Mouse (Mus musculus) olfactory bulb, adult 2 months (tissue): Measurements from ENCODE around the gene Utp14a. TPM values are rescaled to one million over a fixed set of nuclear protein-coding genes. Genes with fewer than 3 reads are reported as not detected.
A peak's percentile ranks its signal among the peaks of the same experiment; 100 is the strongest.
"Not testable (repeated sequence)": the region's sequence is repeated elsewhere in the genome, so short reads cannot be mapped to it uniquely, and the experiment has no call there.

Experiments used
- H3K27ac ChIP-seq: fragments of 200-500 bp; 2 replicates; pipeline ENCODE4 v1.5.1; 2012; ENCODE audit warnings: low read depth, low read length; ENCODE audit not compliant: insufficient read depth
- H3K4me1 ChIP-seq: fragments of 200-500 bp; 2 replicates; pipeline ENCODE4 v1.6.1; 2012; ENCODE audit warnings: low read length; ENCODE audit not compliant: control insufficient read depth, insufficient read depth
- H3K4me3 ChIP-seq: fragments of 200-500 bp; 2 replicates; pipeline ENCODE4 v1.5.1; 2012; ENCODE audit warnings: mild to moderate bottlenecking, low read depth, low read length, moderate library complexity; ENCODE audit not compliant: insufficient read depth
- CTCF ChIP-seq: fragments of 200-500 bp; IDR thresholded peaks from 2 replicates; pipeline ENCODE4 v1.5.1; 2012; ENCODE audit warnings: low read depth, mild to moderate bottlenecking, low read length, moderate library complexity; ENCODE audit not compliant: insufficient read depth
- POLR2A ChIP-seq: fragments of 200-500 bp; IDR thresholded peaks from 2 replicates; pipeline ENCODE4 v1.6.1; 2012; ENCODE audit warnings: mild to moderate bottlenecking, low read depth, low read length, moderate library complexity; ENCODE audit not compliant: insufficient read depth
- WGBS: fragments of 180-500 bp; shearing (Covaris S2); methylation state at CpG from one replicate; pipeline ENCODE4 v1.1.7; 2018; 5-methylcytosine and 5-hydroxymethylcytosine counted together
- polyA plus RNA-seq: library from polyadenylated mRNA; stranded (reverse); fragments of >200 nt; gene quantifications from 2 replicates; pipeline ENCODE4 v1.2.4, GENCODE M21; 2012; ENCODE audit warnings: low replicate concordance; ENCODE audit not compliant: missing spikeins, insufficient read depth, insufficient read length

The Utp14a gene
- not detected in 2 replicates for polyA plus RNA-seq

DNA sequence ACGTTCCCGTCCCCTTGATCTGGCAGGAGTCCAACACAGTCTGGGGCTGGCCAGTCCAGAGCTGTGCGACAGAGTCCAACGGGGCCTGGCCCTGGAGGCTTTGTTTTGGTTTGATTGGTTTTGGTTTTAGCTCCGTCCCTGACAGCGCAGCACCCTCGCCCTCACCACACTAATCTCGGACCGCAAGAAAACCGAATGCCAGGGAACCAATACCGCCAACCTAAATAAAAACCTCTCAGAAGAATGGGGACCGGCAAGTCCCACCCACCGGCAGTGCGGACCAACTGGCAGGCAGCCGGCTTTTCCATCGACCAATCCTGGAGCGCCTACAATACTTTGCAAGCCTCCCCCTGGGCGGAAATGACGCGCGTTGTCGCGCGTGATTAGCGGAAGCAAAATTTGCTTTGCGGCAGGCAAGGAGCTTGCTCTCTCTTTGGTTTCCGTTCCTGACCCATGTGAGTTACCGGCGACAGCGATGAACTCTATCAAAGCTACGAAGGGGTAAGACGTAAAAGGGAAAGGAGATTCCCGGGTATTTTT, at the start of gene Utp14a:
Utp14a (plus strand) TSS at position 395 of the 540 bp plus-strand sequence.
- H3K4me1 ChIP-seq = peaks cover 2% of the 10 kb centered on the region; the same call in 1 of the 2 replicates
- peak within 1 kb of the TSS; percentile 85; the same call in 1 of the 2 replicates for H3K27ac ChIP-seq
- no peak for TF ChIP-seq CTCF
- peak; percentile 57 for TF ChIP-seq POLR2A
- WGBS = 16% methylated on average over 33 of the region's 33 CpGs
- peak within 1 kb of the TSS; percentile 91 for H3K4me3 ChIP-seq

DNA sequence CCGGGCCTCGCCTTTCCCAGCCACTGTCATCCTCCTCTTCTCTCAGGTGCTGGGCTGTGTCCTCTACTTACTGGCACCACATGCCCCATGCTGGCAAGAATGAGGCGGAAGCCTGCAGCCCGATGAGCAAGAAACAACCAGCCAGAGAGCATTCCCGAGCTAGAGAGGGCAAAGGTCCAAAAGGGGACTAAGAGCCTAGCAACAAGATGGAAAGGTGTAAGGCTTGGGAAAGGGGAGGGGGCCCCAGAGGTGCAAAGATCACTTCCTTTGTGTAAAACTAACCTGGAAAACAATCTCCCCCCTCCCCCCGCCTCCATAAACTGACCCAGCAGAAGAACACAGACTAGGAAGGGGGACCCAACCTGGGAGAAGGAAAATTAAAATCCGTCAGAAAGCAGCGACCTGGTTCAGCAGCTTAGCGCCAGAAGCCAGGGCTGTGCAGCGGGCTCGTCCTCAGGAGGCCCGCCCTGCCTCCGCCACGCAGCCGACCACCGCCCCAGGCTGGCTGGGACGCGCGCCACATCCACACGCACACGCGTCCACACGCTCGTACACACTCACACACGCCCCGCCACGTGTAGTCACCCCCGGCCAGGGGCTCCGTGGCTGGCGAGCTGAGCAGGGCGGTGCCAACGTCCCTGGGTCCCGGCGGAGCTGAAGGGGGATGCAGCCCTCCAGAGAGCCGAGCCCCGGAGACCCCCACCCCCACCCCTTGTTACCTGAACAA, 48.7 kb upstream of the Utp14a start:
- H3K27ac ChIP-seq = no peak overlapping the region
- 16% methylated on average over 36 of the region's 36 CpGs for WGBS
- TF ChIP-seq CTCF = no peak
- TF ChIP-seq POLR2A = no peak
- peak overlapping the region; percentile 72 for H3K4me3 ChIP-seq
- peaks cover 4% of the 10 kb centered on the region; the same call in 1 of the 2 replicates for H3K4me1 ChIP-seq

DNA sequence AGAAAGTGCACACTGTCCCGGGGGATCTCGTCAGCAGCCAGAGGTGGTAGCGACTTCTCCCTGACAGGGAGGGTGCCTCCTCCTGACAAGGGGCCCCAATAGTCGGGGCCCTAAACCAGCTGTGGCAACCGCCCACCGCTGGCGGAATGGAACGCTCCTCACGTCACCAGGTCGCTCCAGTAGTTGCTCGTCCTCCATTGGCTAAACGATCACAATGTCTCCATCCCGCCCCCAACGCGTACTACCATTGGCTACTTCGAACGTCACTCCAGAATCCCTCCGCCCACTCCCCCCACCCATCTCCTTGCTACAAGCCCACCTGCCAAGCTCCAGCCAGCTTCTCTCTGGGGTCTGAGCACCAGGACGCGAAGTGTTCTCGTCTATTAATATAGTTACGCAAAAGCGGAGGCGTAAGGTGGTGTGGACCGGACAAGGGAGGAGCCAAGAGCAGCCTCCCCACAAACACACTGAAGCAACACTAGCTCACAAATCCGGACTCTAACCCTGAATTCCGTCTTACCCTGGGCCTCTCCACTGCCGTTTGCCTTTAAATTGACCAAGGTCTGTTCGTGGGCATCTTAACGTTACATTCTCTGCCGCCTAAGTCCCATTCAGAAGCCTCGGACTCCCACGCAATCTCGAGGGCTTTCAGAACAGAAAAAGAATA, 48.0 kb upstream of the Utp14a start, which contains the start of gene Zdhhc9:
Zdhhc9 (minus strand) TSS at position 360 of the 667 bp plus-strand sequence.
- WGBS = 17% methylated on average over 34 of the region's 34 CpGs
- TF ChIP-seq CTCF (no peak), POLR2A (peak; percentile 54)
- peaks cover 4% of the 10 kb centered on the region; the same call in 1 of the 2 replicates for H3K4me1 ChIP-seq
- peak within 1 kb of the TSS; percentile 72 for H3K4me3 ChIP-seq
- H3K27ac ChIP-seq = peak within 1 kb of the TSS; percentile 86

DNA sequence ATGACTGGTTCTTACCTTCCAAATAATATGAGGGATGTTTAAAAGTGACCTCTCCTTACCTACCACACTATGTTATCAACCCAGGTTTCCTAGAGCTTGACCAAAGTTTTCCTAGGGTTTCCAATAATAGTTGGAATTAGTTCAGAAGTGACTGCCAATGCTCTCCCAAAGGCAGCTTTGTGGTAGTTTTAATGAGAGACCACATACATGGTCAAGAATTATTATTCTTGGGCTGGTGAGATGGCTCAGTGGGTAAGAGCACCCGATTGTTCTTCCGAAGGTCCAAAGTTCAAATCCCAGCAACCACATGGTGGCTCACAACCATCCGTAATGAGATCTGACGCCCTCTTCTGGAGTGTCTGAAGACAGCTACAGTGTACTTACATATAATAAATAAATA, 46.9 kb upstream of the Utp14a start:
- not testable (repeated sequence) for H3K4me3 ChIP-seq, H3K4me1 ChIP-seq, H3K27ac ChIP-seq
- WGBS = 74% methylated on average over 4 of the region's 4 CpGs

DNA sequence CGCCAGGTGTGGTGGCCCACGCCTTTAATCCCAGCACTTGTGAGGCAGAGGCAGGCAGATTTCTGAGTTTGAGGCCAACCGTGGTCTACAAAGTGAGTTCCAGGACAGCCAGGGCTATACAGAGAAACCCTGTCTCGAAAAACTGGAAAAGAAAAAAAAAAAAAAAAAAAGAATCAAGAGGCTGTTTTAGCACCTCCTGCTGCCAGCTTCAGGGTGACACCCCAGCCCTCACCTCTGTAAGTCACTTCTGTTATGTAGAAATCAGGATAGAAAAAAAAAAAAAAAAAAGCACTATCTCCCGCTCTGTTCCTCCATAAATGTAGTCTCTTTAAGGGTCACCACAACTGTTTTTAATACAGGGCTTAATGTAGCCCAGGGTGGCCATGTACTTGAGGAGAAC, 37.2 kb upstream of the Utp14a start:
- no peak overlapping the region for H3K27ac ChIP-seq
- 88% methylated on average over 5 of the region's 5 CpGs for WGBS
- H3K4me3 ChIP-seq = no peak overlapping the region
- TF ChIP-seq CTCF (no peak), POLR2A (no peak)
- H3K4me1 ChIP-seq = no peaks in the 10 kb centered on the region

DNA sequence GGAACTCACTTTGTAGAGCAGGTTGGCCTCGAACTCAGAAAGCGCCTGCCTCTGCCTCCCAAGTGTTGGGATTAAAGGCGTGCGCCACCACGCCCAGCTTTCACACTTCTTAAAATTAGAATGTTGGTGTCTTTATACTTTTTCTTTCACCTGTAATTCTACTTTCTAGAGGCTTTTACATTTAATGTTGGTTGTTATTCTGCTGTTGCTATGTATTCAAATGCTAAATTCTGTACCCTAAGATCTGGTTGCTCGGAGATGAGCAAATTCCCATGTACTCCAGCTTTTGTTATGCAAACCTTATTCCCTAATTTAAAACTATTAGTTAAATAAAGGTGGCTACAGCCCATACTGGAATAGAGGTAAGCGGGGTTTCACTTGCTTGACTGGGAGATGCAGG, 34.0 kb upstream of the Utp14a start:
- 80% methylated on average over 7 of the region's 7 CpGs for WGBS
- Histone ChIP-seq H3K4me3 (no peak overlapping the region), H3K4me1 (no peaks in the 10 kb centered on the region), H3K27ac (no peak overlapping the region)
- TF ChIP-seq CTCF (no peak), POLR2A (no peak)

DNA sequence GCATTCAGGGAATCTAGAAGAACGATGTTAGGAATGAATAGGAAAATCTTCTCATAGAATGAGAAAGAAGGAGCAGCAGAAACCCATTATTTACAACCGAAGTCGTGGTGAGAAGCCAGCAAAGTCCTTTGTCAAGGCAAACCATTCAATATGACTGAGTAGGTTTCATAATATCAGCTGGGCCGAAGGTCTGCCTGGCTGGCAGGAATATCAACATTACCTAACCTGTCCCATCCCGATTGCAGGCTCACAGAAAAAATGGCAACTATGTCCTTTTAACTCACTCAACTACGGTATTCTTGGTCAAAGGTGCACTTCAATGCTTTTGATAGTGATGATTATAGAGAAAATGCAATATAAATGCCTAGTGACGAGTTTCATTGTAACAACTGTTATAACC, 30.4 kb upstream of the Utp14a start:
- Histone ChIP-seq H3K4me3 (no peak overlapping the region), H3K27ac (no peak overlapping the region), H3K4me1 (no peaks in the 10 kb centered on the region)
- TF ChIP-seq CTCF (no peak), POLR2A (no peak)
- 56% methylated on average over 7 of the region's 7 CpGs for WGBS

DNA sequence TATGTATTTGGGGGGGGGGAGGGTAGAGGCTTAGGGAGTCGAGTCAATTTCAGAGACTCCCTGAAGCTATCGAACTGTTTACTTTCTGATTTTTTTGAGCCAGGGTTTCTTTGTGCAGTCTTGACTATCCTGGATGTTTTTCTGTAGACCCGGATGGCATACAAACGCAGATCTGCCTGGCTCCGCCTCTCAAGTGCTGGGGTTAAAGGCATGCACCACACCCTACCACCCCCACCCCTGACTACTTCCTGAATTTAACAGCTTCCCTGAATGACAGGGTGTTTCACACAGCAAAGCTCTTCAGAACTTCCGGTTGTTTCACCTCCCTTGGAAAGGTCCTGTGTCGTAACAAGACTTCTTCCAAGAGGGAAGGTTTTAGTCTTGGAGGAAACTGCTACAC, 22.2 kb upstream of the Utp14a start:
- H3K4me1 ChIP-seq = no peaks in the 10 kb centered on the region
- no peak overlapping the region for H3K27ac ChIP-seq
- WGBS = 68% methylated on average over 7 of the region's 7 CpGs
- TF ChIP-seq POLR2A (no peak), CTCF (no peak)
- no peak overlapping the region for H3K4me3 ChIP-seq

DNA sequence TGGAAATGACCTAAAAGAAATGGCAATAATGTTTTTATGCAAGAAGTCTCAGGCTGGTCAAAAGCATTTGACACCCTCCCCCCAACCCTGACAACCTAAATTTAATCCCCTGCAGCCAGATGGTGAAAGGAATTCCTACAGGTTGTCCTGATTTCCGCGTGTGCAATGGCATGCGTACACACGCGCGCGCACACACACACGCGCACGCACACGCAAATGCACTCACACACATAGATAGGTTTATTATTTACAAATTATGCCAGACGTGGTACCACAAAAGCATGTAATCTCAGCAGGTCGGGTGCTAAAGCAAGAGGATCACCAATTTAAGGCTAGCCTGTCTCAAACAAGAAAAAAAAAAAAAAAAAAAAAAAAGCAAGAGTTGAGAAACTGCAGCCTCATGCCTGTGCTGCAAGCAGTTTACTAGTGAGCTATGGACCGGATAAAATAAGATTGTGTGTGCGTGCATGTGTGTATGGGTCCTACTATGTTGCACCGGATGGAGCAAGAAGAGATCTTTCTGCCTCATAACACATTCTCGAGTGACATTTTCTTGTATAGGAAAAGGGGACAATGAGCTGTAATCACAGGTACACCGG, 733 bp upstream of the Utp14a start:
- Histone ChIP-seq H3K27ac (peak overlapping the region; percentile 85; the same call in 1 of the 2 replicates), H3K4me1 (peaks cover 2% of the 10 kb centered on the region; the same call in 1 of the 2 replicates), H3K4me3 (peak overlapping the region; percentile 91)
- 20% methylated on average over 18 of the region's 18 CpGs for WGBS
- TF ChIP-seq POLR2A = no peak
- TF ChIP-seq CTCF = no peak

DNA sequence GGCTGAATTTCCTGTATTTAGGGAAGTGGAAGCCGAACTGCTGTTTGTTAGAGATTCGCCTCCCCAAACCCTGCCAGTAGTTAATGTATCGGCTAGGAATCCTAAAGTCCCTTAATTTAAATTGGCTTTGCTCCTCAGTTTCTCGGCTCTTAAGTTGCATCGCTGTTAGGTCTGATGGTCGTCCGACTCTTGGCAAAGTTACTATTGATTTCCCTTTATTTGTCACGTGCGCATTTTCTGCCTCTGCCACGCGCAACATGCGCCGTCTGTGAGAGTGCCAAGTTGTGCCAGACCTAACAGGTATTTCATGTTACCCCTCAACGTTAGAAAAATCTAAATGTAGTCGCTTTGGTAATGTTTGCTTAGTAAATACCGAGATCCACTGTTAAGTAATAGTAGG, 349 bp downstream of the Utp14a start:
- 17% methylated on average over 16 of the region's 16 CpGs for WGBS
- H3K27ac ChIP-seq = no peak overlapping the region

More for the DNA sequence above, 349 bp downstream of the Utp14a start:
- Histone ChIP-seq H3K4me1 (peaks cover 2% of the 10 kb centered on the region; the same call in 1 of the 2 replicates), H3K4me3 (peak overlapping the region; percentile 53)
- no peak for TF ChIP-seq CTCF
- TF ChIP-seq POLR2A = no peak
